Mouse (Mus musculus): ENCODE results near the gene Swt1.

- TF ChIP-seq CTCF (IDR thresholded peaks at IDR 0.05; ENCODE audit: low read depth) (no peak), EP300 (IDR thresholded peaks at IDR 0.05; ENCODE audit: low read depth) (no peak)
These were observed 102.9 kb downstream of the Swt1 start for GRCm38 (mm10) chr1:151325328-151325727.
